Mouse (Mus musculus): ENCODE results near the gene Rad23a. TPM values are rescaled to one million over a fixed set of nuclear protein-coding genes. Genes with fewer than 3 reads are reported as not detected.

Rad23a gene
- total and polyA plus RNA-seq, 3 experiments = 62.6 to 155 TPM; not detected in 1

GRCm38 (mm10) chr8:84789345-84789744, 51.1 kb downstream of the Rad23a start (continued):
- TF ChIP-seq UBTF (IDR thresholded peaks at IDR 0.05; ENCODE audit: borderline replicate concordance, insufficient read depth, low read depth, low read length) (no peak), ZKSCAN1 (IDR thresholded peaks at IDR 0.05; ENCODE audit: low read depth, low read length) (no peak), SMC3 (IDR thresholded peaks at IDR 0.05; ENCODE audit: low read depth, low read length) (no peak), USF2 (IDR thresholded peaks at IDR 0.05; ENCODE audit: borderline replicate concordance in 1 of 2, insufficient read depth in 1 of 2, low read depth in 1 of 2, low read length in 2 of 2) (no peak), MYB (IDR thresholded peaks at IDR 0.05; ENCODE audit: low read depth, low read length) (no peak)

DNA sequence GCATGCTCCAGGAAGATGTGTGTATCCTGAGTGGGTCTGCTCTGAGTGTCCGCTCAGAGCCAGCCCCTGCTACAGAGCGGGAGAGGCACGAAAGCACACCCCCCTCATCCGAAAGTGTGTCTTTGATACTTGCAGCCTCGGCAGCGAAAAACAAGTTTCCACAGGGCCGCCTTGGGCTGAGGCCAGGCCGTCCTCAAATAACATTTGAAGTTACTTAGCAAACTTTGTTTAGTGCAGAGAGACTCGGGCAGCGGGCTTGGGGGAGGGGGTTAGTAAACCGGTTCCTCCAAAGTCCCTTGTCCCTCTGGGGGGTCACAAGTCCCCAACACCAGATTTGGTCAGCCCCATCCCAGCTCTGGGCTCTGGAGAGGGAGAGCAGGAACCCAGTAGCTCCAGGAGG, 51.6 kb downstream of the Rad23a start:
- Histone ChIP-seq H3K9ac (ENCODE audit: control insufficient read depth, low read depth, low read length, poor library complexity, severe bottlenecking) (no peak overlapping the region), H3K27ac (ENCODE audit: control insufficient read depth, low read depth, low read length) (no peak overlapping the region), H3K4me3 (ENCODE audit: control insufficient read depth in 1 of 2, insufficient read depth in 1 of 2, low read depth in 2 of 2, low read length in 2 of 2) (no peak overlapping the region), H3K79me2 (ENCODE audit: control insufficient read depth, insufficient read depth, low read length, poor library complexity) (peaks cover 14% of the 10 kb centered on the region; the same call in 1 of the 2 replicates), H3K36me3 (ENCODE audit: control insufficient read depth in 1 of 2, insufficient read depth in 2 of 2, low read length in 2 of 2) (no peaks in the 10 kb centered on the region), H3K27me3 (ENCODE audit: control insufficient read depth in 1 of 2, insufficient read depth in 2 of 2, low read length in 2 of 2) (no peaks in the 10 kb centered on the region), H3K4me1 (ENCODE audit: control insufficient read depth in 1 of 2, insufficient read depth in 2 of 2, low read length in 2 of 2) (no peaks in the 10 kb centered on the region), H3K9me3 (replicated peaks; ENCODE audit: insufficient read depth, low read length) (no peaks in the 10 kb centered on the region)
- TF ChIP-seq E2F4 (IDR thresholded peaks at IDR 0.05; ENCODE audit: borderline replicate concordance, low read depth, low read length) = no peak
- no peak for TF ChIP-seq USF2 (IDR thresholded peaks at IDR 0.05; ENCODE audit: borderline replicate concordance in 1 of 2, insufficient read depth in 1 of 2, low read depth in 1 of 2, low read length in 2 of 2)
- no peak for TF ChIP-seq ETS1 (IDR thresholded peaks at IDR 0.05; ENCODE audit: low read depth, low read length)
- TF ChIP-seq POLR2AphosphoS2 (IDR thresholded peaks at IDR 0.05; ENCODE audit: low read length) = no peak
- TF ChIP-seq RAD21 (IDR thresholded peaks at IDR 0.05; ENCODE audit: low read depth, low read length) = no peak
- TF ChIP-seq MAZ (IDR thresholded peaks at IDR 0.05; ENCODE audit: low read depth, low read length) = no peak
- no peak for TF ChIP-seq USF1 (IDR thresholded peaks at IDR 0.05; ENCODE audit: low read depth, low read length)
- no peak for TF ChIP-seq SIN3A (IDR thresholded peaks at IDR 0.05; ENCODE audit: low read length)
- no peak for TF ChIP-seq ZKSCAN1 (IDR thresholded peaks at IDR 0.05; ENCODE audit: low read depth, low read length)
- TF ChIP-seq CHD2 (IDR thresholded peaks at IDR 0.05; ENCODE audit: low read length) = no peak
- no peak for TF ChIP-seq POLR2AphosphoS5 (IDR thresholded peaks at IDR 0.05; ENCODE audit: borderline replicate concordance, low read depth, low read length)
- TF ChIP-seq JUND (IDR thresholded peaks at IDR 0.05; ENCODE audit: low read depth, low read length) = no peak
- TF ChIP-seq TBP (IDR thresholded peaks at IDR 0.05; ENCODE audit: low read depth, low read length) = no peak
- no peak for TF ChIP-seq ELF1 (IDR thresholded peaks at IDR 0.05; ENCODE audit: low read depth, low read length)
- no peak for TF ChIP-seq ZC3H11A (IDR thresholded peaks at IDR 0.05; ENCODE audit: low read depth, low read length)
- TF ChIP-seq KAT2A (conservative IDR thresholded peaks at IDR 0.05; ENCODE audit: low read depth, low read length) = no peak
- TF ChIP-seq SMC3 (IDR thresholded peaks at IDR 0.05; ENCODE audit: low read depth, low read length) = no peak
- no peak for TF ChIP-seq ZMIZ1 (IDR thresholded peaks at IDR 0.05; ENCODE audit: low read depth, low read length)
- TF ChIP-seq MYB (IDR thresholded peaks at IDR 0.05; ENCODE audit: low read depth, low read length) = no peak
- TF ChIP-seq NELFE (IDR thresholded peaks at IDR 0.05; ENCODE audit: low read depth, low read length) = no peak
- no peak for DNase-seq (ENCODE audit: low read depth, low spot score)
